Comparison of ENCODE assay signal across 16 mouse cellular contexts in the genomic region with DNA sequence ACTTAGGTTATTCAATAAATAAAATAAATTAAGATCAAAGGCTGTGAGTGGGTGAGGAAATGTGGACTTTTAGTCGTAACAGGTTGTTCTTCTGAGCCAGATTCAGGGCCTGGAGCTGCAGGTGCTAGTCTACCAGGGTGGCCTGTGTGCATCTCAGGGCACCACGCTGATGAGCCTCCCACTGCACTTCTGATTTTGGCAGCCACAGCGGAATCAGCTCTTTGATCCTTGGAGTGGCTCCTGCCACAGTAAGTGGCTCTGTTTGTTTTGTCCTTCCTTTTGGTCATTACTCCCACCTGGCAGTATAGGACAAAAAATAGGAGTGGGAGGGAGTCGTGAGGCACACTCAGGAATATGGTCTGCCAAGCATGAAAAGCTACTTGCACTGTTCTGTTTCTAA.
"Had no signal": no experiment of that assay in that cellular context is flagged by ENCODE, and none has a peak within 500 bp of the region (broad histone marks: within the 10 kb centered on the region; RNA-seq: fewer than 3 reads in every experiment).

No protein-coding gene starts in this region.

- DNase-seq: kidney, postnatal 25 days; liver, embryonic 13.5 days; liver, postnatal 0 days; lung, postnatal 14 days; thymus, adult 2 months; thymus, postnatal 25 days had no signal

- H3K4me2 ChIP-seq: liver, embryonic 13.5 days; lung, embryonic 15.5 days; midbrain, embryonic 11.5 days; midbrain, embryonic 15.5 days; neural tube, embryonic 12.5 days had no signal

- H3K4me1 ChIP-seq: liver, embryonic 13.5 days; lung, embryonic 15.5 days; megakaryocyte, embryonic 14.5 days; midbrain, embryonic 15.5 days; neural tube, embryonic 12.5 days had no signal

- H3K9ac ChIP-seq: liver, embryonic 13.5 days; liver, postnatal 0 days; lung, embryonic 15.5 days; midbrain, embryonic 15.5 days; neural tube, embryonic 12.5 days had no signal

- ATAC-seq: intestine, postnatal 0 days; liver, postnatal 0 days; midbrain, embryonic 15.5 days had no signal

- H3K4me3 ChIP-seq: left cerebral cortex, adult 2 months; limb, embryonic 10.5 days; liver, embryonic 13.5 days; lung, embryonic 15.5 days; megakaryocyte, embryonic 14.5 days; midbrain, embryonic 15.5 days; neural tube, embryonic 12.5 days had no signal

- H3K9me3 ChIP-seq: limb, embryonic 10.5 days; liver, embryonic 13.5 days; lung, embryonic 15.5 days; megakaryocyte, embryonic 14.5 days; midbrain, embryonic 15.5 days; neural tube, embryonic 12.5 days had no signal

- H3K36me3 ChIP-seq: limb, embryonic 10.5 days; liver, embryonic 13.5 days; lung, embryonic 15.5 days; midbrain, embryonic 15.5 days; neural tube, embryonic 12.5 days had no signal

- H3K27me3 ChIP-seq: liver, embryonic 13.5 days; lung, embryonic 15.5 days; megakaryocyte, embryonic 14.5 days; midbrain, embryonic 15.5 days; neural tube, embryonic 12.5 days had no signal

- H3K27ac ChIP-seq: left cerebral cortex, adult 2 months; limb, embryonic 10.5 days; liver, embryonic 13.5 days; lung, embryonic 15.5 days; macrophage; midbrain, embryonic 15.5 days; neural tube, embryonic 12.5 days; stomach, postnatal 0 days had no signal
